Mouse (Mus musculus) hindlimb bud, embryonic 11.5 days (tissue): ENCODE measurements around the gene Emc10.

Experiments used
- DNase-seq: peaks from one replicate; pipeline ENCODE4 v3.0.0-alpha.2; 2012; ENCODE audit warnings: low read depth, low spot score; ENCODE audit errors: extremely low spot score

Emc10 gene

DNA sequence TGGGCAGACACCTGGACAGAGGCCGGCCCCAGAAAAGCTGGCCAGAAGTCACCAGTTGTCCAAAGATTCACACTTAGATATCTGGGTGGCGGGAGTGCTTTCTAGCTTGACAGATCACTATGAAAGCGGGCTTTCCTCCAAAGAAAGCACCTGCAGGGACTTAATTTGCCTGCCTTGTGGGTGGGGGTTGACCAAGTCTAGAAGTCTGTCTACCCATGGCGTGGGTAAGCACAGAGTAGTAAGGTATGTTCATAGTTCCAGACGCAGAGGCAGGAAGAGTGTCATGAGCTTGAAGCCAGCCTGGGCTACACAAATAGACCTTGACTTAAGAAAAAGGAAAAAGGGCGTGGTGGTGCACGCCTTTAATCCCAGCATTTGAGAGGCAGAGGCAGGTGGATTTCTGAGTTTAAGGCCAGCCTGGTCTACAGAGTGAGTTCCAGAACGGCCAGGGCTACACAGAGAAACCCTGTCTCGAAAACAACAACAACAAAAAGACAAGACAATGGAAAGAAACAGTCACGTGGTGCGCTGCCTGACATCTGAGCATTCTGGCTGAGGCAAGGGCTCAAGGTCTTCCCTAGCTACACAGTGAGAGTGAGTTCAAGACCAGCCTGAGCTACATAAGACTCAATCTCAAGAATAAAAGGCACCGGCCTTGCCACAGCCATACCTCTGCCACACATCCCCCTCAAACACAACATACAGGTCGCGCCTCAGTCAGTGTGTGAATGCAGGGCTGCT is 30.3 kb upstream of the Emc10 start:
- no peak for DNase-seq

DNA sequence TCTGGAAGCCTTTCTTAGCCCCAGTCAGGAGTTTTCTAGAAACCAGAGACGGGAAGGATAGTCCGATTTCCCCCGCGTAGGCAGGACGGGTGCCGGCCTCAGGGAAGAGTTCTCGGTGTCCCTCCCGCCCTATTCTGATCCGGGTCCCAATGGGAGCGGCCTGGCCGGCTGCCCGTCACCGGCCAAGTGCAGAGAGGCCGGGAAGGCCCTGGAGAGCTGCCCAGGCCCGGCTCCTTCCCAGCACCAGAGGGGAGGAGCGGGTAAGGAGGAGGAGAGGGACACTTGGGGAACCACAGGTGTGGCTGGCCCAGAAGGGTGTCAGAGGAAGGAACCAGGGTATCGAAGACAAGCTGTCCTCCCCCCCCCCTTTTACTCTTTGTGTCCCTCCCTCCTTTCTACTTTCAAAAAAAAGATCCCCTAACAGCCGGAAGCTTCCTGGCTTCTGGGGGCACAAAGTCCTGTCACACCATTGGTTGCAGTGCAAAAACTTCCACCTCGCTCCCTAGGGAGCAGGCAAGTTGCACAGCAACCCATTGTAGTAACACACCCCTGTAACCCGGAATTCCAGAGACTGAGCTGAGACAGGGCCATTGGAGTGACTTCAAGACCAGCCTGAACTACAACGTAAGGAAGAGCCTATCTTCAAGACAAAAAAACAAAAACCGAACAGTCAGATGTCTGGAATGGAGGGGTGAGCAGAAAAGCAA is 28.9 kb upstream of the Emc10 start:
- DNase-seq, result no peak

DNA sequence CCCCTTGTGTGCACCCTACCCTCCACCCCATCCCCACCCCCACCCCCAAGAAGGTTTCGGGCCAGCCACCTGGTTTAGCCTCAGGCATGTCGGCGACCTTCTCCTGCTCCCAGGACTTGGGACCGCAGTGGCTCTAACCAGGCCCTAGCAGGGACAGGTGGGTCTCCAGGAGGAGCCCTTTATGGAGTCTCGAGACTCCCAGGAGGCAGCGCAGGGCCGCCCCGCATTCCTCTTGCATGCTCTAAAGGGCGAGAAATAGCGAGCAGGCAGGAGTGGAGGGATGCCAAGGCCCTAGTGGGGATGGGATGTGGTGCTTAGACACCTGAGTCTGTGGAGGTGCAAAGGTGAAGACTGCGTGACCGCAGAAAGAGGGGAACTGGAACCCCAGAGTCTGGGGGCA is 28.2 kb upstream of the Emc10 start, which contains the start of gene Mybpc2:
Gene Mybpc2, minus strand, starts transcription at position 155 of the 400 bp plus-strand sequence.
- DNase-seq, result no peak

DNA sequence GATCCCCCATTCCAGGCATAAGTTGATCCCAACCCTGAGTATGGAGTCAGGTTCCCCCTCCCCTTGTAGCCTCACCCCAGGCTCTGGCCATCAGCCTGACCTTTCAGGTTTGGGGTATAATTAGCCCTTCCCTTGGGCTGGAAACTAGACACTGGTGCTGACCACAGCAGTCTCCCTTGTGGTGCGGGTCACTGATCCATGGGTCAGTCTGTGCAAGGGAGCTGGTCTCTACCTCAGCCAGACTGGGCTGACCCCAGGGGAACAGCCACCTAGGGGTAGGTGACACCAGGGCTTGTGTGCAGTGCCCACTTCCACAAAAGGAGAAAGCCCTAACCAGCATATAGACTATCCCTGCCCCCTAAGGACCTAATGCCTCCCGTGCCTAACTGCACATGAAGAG is 26.7 kb upstream of the Emc10 start:
- DNase-seq, result no peak

DNA sequence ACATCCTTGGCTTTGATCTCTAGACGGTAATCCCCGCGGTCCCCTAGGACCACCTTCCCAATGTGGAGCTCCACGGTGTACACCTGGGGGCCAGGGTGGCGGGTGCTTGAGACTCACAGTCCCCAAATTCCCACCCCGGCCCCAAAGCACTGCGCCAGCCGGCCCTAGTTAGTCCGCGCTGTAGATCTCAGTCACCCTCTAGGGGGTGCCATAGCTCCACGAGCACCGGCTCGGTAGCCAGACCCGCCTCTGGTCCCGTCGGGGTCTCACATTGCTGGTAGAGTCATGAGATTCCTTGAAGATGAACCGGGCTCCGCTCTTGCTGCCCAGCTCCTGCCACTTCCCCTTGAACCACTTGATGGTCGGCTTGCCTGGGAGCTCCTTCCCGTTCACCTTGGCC is 25.4 kb upstream of the Emc10 start:
- no peak for DNase-seq

DNA sequence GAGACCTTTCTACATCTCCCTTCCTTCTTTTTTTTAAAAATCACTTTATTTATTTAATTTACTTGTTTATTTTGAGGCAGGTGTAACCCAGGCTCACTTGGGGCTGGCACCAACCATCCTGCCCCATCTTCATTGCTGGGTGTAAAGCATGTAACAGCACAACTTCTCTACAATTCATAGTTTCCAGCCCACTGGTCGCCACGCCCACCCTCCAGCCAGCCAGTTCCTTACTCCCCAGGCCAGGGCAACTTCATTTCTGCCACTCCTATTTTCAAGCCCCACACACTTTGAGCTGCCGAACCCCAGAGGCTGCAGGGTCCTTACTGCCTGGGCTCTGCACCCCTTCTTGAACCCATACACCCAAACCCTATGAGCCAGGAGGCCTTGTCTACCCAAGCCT is 24.7 kb upstream of the Emc10 start:
- no peak for DNase-seq

DNA sequence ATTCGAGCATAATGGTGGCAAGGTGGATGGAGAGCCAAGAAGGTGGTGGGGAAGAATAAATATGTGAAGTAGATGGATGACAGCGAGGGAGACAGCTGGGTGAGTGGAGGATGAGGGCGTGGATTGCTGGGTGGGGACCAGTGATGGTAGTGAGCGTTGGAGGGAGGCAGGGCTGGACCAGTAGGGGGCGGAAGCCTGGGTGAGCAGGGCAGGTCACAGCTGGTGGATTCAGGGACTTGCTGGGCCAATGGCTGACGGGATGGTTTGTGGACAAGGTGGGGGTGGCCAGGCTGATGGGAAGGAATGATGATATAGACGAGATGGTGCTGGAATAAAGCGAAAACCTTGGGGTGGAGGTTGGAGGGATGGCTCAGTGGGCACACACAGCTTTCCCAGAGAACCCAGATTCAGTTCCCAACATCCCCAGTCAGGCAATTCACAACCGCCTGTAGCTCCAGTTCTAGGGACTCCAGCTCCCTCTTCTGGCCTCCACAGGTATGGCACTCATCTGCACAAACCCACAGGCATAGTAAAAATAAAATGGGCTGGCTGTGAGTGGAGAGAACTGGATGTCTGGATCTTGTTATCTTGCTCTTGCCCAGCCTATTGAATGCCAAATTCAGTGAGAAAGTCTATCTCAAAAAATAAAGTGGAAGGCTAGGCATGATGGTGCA is 23.0 kb upstream of the Emc10 start:
- DNase-seq, result no peak

DNA sequence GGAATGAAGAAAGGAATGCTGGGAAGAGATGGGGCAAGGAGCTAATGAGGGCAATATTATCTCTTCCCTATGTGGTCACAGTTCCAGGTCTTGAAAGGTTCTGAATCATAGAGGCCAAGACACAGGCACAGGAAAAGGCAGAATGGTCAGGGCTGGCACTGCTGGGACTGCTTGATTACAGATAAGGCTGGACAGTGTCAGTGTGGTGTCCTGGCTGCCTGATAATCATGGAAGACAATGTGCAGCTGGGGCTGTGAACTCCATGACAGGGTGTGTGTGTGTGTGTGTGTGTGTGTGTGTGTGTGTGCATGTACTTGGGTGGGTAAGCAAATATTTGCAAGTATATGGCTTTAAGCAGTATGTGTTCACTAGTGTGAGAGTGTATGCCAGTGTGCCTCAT is 11.2 kb upstream of the Emc10 start:
- DNase-seq, result no peak

DNA sequence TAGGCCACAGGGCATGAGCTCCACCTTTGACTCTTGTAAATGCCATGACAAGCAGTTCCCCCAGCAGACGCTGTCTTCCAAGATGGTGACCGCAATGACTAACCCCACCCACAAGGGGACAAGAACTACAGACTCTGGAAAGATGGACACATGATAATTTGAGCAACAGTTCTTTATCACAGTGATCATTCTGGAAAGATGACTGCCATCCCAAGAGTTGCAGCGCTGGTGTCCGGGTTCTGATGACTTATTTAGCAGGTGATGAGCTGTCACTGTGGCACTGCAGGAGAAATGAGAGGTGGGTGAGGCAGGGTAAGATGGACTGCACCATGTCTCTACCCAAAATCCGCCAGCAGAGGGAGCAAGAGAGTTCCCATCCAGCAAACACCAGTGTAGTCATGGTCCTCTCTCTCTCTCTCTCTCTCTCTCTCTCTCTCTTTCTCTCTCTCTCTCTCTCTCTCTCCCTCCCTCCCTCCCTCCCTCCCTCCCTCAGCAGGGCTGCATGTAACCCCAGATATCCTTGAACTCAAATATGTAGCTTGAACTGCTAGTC is 5.3 kb upstream of the Emc10 start:
- no peak for DNase-seq

DNA sequence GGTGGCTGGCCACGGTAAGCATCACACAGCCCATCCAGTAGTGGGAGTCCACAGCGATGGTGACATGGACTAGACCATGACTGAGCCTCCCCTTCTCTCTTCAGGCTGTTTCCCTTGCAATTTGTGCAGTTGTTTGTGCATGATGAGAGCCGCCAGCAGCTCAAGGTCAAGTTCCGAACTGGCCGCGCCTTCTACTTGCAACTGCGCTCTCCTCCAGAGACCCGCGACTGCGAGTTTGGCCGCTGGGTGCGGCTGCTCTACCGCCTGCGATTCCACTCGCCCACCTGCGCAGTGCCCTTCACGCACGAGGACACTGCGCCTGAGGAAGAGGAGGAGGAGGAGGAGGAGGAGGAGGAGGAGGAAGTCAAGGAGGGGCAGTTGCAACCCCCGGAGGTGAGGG is 3.7 kb upstream of the Emc10 start:
- DNase-seq, result no peak

DNA sequence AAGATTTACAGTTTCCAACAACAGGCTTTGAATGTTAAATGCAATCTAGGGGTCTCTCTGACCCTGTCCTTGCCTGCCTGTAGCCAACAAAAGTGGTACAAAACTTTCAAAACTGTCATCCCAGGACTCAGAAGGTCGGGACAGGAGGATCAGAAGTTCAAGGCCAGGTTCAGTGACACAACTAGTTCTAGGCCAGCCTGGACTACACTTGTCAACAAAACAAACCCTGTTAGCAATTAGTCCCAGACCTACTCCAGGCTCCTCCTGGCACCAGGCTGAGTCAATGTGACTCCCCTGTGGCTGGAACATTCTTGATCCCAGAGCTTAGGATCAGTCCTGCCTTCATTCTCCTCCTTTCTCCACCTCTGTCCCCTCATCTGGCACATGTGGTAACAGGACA is 2.6 kb upstream of the Emc10 start:
- no peak for DNase-seq

DNA sequence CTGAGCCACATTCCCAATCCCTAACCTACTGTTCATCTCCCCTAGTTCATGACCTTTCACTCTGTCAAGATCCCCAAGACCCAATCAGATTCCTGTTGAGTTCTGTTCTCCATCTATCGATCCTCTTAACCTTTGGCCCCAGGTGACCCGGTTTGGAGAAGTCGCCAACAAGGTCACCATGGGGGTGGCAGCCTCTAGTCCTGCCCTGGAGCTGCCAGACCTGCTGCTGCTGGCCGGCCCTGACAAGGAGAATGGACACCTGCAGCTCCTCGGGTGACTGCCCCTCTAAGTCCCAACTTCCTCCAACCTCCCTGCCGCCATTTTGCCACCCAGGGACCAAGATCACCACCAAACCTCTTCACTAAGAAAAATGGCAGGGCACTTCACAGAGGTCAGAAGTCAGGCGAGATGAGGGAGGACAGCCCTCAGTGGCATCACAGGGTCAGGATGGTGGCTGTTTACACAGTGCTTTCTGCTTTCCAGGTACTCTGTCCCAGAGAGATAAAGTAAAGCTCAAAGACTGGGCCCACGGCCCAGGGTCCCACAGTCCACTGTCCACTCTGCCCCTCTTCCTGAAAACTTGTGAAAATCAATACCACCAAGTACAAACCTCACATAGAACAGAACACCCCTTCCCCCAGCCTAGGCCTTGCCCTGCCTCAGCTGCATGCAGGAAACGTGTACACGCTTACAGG is 1.2 kb upstream of the Emc10 start:
- no peak for DNase-seq

DNA sequence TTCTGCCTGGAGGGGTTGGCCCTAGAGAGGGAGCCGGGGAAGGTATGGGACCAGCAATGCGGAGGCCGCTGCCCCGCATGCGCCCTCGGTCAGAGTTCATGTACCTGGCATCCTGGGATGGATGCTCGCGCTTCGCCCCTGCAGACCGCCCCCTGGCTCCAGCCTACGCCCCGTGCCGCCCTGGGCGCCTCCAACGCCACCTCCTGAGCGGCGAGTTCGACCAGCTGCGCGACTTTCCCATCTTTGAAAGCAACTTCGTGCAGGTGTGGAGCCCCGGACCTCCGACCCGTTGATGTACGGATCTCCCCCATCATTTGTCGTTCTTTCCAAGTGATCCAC is 411 bp upstream of the Emc10 start:
- DNase-seq, result no peak

DNA sequence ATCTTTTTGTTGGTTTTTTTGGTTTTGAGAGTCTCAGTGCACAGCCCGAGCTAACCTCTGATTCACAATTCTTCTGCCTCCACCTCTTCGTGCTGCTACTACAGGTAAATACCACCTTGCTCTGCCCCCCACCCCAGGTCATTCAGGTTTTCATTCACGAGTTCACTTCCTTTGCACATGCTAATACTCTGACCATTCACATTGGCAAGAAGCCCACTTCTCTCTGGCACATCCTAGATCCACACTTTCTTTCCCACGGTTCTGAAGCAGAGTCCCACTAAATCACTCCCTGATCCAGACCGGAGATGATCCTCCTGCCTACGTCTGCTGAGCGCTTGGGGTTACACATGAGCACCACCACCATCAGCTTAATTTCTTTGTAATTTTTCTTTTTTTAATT is 1.2 kb downstream of the Emc10 start:
- DNase-seq, result no peak

DNA sequence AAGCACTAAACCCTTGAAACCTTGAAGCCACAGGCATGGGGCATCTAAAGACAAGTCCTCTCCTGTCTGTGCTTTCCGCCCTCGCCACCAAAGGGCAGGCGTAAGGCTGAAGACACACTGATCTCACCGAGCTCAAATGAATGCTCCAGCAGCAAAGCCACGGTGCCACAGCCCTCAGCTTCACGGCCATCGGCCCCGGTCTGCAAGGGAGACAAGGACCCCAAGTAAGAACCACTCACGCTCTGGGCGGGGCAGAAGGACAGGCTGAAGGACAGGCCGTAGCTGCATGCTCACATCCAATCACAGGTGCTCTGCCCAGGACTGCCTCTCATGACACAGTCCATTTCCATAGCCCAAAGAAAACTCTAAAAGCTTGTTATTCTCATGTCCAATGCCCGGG is 1.6 kb downstream of the Emc10 start:
- no peak for DNase-seq

DNA sequence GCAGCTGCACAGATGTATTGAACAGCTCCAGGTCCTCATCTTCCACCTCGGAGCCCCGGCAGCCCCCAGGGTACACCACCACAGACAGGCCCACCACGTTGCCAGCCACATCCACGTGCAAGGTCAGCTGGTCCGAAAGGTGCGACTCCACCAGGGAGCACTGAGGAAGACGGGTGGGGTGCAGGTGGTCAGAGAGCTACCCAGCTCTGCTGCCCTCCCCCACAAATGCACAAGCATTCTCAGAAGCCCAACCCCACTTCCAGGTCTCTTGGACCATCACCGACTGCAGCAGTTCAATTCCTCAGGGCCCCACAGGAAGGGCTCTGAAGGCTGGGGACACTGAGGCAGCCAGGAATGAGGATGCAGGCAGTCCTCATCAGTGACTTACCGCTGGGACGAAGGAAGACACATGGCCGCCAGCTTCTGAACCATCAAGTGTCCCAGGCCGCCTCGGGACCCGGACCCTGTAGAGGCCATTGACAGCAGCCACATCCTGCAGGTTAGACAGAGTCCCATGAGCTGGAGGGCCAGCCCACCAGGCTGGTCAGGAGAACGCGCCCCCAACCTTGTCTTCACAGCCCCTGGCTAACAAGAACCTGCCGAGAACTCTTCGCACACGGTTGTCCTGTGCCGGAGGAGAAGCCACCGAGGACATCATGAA is 4.0 kb downstream of the Emc10 start:
- no peak for DNase-seq

DNA sequence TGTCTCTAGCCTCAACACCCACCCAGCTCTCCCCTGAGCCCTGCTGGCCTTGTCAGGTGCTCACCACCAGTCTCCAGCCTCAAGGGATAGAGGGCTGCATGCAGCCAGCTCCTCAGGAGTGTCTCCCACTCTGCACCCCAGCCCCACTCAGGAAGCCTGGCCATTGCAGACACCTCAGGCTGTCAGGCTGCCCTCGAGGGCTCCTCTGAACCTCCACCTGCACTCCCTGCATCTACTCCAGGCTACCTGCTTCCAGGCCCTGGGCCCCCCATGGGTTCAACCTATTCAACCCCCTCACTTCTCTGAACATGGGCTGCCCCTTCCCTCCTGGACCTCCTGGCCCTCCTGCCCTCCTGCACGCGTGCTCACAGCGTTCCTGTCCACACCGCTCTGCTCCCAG is 4.9 kb downstream of the Emc10 start:
- DNase-seq, result no peak

DNA sequence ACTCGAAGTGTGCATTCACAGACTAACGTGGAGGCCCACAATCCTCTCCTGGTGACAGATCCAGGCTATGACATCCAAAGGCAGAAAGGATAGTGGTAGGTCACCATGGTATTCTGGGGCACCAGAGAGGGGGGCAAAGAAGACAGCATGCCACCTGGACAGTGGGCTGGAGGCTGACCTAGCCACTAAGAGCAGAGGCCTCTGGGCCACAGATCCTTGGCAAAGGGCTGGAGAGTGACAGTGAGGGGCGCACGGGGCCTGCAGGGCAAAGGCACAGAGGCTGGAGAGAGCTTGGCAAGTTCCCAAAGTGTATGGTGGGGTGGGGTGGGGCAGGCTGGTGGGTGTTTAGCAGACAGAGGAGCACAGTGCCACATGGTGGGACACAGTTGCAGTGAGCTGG is 6.0 kb downstream of the Emc10 start:
- DNase-seq, result no peak

DNA sequence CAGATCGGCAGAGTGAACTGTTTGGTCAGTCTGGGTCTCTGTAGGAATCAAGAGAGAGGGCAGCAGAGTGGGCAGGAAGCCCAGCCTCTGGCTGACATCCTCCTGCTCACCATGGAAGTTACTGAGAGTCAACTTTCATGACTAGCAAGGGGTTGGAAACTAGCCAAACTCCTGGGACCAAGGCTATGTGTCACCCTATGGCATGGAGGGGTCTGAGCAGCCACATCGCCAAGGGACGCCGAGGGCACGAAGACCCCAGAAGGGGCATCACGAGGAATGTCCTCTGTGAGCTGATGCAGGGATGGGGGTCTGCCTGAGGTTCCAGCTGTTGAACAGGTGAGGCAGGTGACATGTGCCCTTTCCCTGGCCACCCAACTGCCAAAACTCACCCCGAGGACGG is 7.8 kb downstream of the Emc10 start:
- no peak for DNase-seq

DNA sequence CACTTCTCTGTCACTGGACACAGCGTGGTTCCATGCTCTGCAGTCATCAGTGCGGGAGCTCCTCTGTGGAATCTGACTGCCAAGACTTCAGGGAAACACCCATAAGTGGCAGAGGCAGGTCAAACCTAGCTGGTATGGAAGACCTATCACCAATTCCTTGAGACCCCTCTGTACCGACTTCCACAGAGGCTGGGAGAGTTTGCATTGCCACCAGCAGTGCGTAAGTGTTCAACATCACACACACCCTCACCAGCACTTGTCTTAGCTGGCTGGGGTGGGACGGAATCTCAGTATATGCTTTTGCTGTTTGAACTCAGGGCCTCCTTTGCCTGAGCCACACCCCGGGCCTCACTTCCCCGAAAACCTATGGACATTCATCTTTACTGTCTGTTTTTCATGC is 8.4 kb downstream of the Emc10 start:
- no peak for DNase-seq
